Mouse (Mus musculus) gastrocnemius, postnatal 10 days (tissue): ENCODE measurements at regions not wholly inside any gene's neighbourhood (a gene's known extent, or its start where the extent isn't known, plus 50 kb on each side); places are given as distances from the start of the nearest gene placed in this dataset.

ENCODE experiments used
- DNase-seq: peaks from one replicate; pipeline ENCODE4 v3.0.0; 2021; ENCODE audit warnings: mixed read lengths

DNA sequence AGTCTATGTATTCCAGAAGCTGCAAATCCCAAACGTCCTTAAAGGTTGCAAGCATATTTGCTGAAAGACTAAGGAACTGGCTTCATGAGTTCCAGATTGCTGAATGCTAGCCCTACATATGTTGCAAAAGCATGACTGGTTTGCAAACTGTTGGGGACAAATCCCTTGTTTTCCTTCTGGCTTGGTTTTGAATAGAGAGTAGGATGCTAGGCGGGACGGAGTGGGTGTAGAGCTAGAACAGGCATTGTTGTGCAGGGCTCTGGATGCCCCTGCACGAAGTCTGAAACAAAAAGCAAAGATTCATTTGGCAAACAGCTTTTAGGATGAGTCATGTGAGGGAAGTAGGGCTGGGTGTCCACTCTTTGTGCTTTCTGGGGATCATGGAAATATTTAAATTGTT lies 500.9 kb upstream of the Cnksr2 start:
- no peak for DNase-seq

DNA sequence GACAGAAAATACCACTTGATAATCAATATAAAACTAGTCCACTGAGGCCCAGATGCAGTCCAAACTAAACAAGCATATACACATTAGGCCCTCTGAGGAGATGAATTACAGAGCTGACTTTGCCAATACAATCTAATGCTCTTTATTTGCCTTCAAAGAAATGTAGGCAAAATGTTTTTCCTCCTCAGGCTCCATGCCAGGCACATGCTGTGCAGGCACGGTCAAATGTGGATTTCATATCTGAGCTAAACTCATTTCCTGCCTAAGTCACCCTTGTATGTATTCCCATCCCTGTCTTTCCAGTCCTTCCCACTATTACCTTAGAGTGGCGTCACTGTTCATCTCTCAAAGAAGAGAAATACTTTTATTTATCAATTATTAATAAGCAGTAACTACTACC lies 534.8 kb upstream of the Cnksr2 start:
- DNase-seq, result no peak

DNA sequence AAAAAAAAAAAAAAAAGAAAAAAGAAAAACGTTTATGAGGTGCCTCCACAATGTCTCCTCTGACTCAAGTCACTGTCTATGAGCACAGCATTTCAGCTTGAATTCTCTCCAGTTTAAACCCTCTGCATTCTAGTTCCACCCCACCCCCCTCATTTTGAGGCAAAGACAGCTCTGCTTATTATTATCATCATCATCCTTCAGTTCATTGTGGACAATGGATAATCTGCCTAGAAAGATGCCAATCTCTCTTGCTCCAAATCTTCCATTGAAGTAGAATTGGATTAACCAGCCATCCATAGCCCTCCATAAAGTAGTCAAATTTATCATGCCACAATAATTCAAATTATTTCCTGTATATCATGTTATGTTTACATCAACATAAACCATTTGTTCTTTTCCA lies 570.0 kb upstream of the Cnksr2 start:
- no peak for DNase-seq

DNA sequence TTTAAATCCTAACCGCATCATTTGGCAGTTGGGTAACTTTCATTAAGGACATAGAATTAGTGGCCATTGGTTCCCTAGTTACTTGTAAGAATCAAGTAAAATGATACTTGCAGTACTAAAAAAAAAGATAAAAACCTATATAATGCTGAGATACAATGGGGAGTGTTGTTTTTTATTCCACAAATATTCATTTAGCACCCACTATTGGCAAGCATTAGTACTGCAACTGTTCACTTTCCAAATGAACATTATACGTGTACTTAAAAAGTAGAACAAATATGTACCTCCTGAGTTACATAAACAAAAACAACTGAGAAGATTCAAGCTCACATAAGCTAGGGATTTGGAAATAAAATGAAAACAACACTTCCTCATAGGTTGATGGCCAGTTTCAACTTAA lies 570.5 kb upstream of the Cnksr2 start:
- DNase-seq, result no peak

GRCm38 (mm10) chrX:158614029-158614428 lies 570.9 kb upstream of the Cnksr2 start:
- DNase-seq, result no peak

- no peak for DNase-seq
Observed at GRCm38 (mm10) chrX:158614452-158614851, 571.4 kb upstream of the Cnksr2 start.

- no peak for DNase-seq
Observed at GRCm38 (mm10) chrX:158615096-158615495, 572.0 kb upstream of the Cnksr2 start.

DNA sequence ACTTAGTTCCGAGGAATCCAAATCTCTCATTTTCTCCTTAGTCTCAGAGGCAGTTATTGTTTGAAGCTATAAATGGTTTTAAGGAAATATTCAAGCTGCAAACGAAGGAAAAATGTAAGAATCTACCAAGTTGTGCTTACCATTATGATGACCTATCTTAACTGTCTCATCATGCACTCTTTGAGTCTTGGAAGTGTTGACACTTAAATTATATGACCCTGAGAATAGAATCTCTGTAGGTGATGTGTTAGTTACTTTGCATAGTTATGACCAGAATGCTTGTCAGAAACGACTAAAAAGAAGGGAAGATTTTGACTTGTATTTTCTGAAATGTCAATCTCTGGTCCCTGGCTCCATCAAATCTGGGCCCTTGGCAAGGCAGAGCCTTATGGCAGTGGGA lies 582.7 kb upstream of the Rps6ka3 start:
- DNase-seq, result no peak

DNA sequence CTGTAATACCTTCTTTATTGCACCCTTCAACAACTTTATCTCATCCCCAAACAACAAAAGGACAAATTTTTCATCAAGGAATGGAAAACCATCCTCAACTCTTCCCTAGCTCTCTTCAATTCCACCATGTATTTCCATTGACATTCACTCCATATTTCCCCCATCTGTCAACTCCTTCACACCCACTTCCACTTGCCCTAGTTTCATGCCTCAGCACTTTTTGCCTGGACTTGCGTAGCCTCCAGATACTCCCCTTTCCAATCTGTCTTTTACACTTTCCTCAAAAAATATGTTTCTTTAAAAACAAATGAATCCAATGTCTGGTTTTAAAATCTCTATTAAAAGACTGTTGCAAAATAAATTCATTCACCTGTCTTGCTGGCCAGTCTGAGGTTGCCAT lies 577.7 kb upstream of the Rps6ka3 start:
- DNase-seq, result no peak

GRCm38 (mm10) chrX:158652226-158652625 lies 557.9 kb upstream of the Rps6ka3 start:
- DNase-seq, result no peak

DNA sequence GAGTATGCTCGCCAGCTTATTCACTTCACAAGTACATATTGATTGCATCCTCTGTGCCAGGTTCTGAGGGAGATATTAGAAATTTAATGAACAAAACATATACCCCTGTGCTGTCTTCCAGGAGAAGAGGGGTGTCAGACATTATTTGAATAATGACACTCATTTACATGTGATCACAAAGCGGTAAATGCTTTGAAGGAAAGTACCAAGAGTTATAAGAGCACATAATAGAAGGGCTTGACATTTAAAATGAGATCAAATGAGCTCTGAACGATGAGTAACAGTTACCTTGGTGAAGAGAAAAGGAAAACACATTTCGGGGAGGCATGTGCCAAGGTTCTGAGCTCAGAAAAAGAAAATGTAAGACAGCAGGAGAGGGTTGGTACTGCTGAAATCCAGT lies 553.9 kb upstream of the Rps6ka3 start:
- DNase-seq, result no peak

DNA sequence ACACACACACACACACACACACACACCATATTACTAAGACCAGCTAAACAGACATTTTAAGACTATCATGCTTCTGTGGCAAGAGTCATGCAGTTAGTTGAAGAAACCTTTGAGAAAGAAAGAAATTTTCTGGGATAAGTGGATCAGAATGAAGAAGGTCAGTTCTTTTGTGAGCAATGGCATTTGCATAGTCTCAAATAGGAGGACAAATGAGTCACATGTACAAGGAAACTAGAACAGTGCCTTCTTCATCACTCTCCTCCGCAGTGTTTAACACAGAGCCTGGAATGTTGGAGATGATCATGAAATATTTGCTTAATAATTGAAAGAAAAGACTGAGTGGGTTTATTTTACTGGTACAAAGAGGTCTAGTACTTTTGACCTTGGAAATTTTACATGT lies 515.9 kb upstream of the Rps6ka3 start:
- no peak for DNase-seq

DNA sequence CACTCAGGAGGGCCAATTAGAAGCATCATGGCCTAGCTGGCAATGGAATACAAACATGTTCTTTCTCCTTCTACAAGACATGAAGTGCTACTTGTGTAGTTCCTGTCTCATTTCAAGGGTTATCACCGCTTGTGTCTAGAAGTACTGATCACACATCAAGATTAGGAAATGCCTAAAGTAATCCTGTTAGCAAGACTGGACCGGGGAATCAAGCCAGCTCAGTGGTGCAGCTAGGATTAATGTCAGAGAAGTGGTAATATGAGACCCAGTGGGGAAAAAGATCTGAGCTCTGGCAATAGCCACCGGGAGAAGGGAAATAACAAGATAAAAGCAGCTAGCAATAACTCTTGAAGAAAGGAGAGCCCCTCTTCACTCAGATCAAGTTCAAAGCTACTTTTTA lies 506.7 kb upstream of the Rps6ka3 start:
- DNase-seq, result peak; percentile 4

GRCm38 (mm10) chrX:158709811-158710210 lies 500.3 kb upstream of the Rps6ka3 start:
- no peak for DNase-seq

DNA sequence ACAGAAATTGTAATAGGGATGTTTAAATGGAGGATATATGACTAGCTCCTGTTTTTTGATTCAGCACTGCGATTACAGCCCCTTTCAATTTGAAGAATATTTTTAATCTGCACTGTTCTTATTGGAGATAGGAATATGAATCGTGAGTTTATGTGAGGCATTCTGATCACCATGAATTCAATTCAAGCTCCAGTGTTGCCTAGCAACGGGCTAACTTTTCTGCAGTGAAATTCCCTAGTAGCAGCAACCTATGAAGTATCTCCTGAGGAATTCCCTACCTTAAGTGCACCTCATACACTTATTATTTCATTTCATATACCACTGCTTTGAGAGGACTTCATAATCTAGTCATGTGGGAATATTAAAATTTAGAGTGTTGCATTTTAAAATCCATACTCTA lies 465.4 kb upstream of the Rps6ka3 start:
- no peak for DNase-seq

DNA sequence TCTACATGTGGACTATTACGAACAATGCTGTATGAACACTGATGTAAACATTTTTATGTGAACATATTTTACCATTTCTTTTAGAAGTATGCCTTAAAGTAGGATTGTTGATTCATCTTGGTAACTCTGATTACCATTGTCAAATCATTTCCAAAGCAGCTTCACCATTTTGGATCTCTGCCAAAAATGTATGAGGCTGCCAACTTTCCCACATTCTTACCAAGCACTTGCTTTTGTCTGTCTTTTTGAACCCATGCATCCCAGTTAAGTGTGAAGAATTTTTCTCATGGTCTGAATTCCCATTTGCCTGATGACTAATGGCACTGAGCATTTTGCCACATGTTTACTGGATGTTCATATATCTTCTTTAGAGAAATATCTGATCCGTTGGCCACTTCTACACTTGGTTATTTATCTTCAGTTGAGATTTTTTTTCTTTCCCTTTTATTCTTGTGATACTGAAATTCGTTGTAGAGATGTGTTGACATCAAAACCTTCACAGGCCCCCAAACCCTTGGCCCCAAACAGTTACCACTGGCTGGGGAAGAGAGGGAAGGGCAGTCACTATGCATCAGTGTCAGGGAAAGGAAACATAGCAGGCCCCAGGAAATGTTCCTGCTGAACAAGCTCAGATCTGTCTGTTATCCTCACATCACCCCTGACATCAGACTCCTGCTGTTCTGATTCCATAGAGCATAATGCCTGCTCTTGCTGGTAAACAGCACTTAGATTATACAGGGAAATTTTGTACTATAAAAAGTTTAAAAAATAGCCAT lies 464.2 kb upstream of the Rps6ka3 start:
- no peak for DNase-seq
